Mouse (Mus musculus) hindbrain, postnatal 0 days (tissue): ENCODE measurements around the gene Ncaph2. TPM values are rescaled to one million over a fixed set of nuclear protein-coding genes. Genes with fewer than 3 reads are reported as not detected.

Source experiments
- ATAC-seq: fragments of 200-750 bp; cut with Nextera tagmentation; 2 replicates; pipeline ENCODE4 v1.8.0; 2017; ENCODE audit warnings: mild to moderate bottlenecking, moderate TSS enrichment, moderate library complexity
- DNase-seq: peaks from one replicate; pipeline ENCODE4 v3.0.0-alpha.2; 2015; ENCODE audit warnings: low spot score
- H3K27ac ChIP-seq: fragments of 300-500 bp; sonication (generic); 2 replicates; pipeline ENCODE4 v1.5.1; 2014; ENCODE audit warnings: mild to moderate bottlenecking
- H3K27me3 ChIP-seq: fragments of 300-500 bp; sonication (generic); 2 replicates; pipeline ENCODE4 v1.6.1; 2014; ENCODE audit warnings: low read length, mixed read lengths; ENCODE audit not compliant: insufficient read depth
- H3K36me3 ChIP-seq: fragments of 300-500 bp; sonication (generic); 2 replicates; pipeline ENCODE4 v1.6.1; 2014; ENCODE audit warnings: low read length, mixed read lengths; ENCODE audit not compliant: insufficient read depth
- H3K4me1 ChIP-seq: fragments of 300-500 bp; sonication (generic); 2 replicates; pipeline ENCODE4 v1.6.1; 2014; ENCODE audit warnings: antibody characterized with exemption, low read length, mixed read lengths; ENCODE audit not compliant: insufficient read depth
- H3K4me2 ChIP-seq: fragments of 300-500 bp; sonication (generic); 2 replicates; pipeline ENCODE4 v1.6.1; 2014; ENCODE audit warnings: low read depth, mild to moderate bottlenecking, low read length, moderate library complexity, mixed read lengths
- H3K4me3 ChIP-seq: fragments of 300-500 bp; sonication (generic); 2 replicates; pipeline ENCODE4 v1.5.1; 2014; ENCODE audit warnings: low read length
- H3K9ac ChIP-seq: fragments of 300-500 bp; sonication (generic); replicated peaks from 2 replicates; pipeline ENCODE4 v1.6.1; 2014; ENCODE audit warnings: mild to moderate bottlenecking, low read length, moderate library complexity, mixed read lengths
- H3K9me3 ChIP-seq: fragments of 300-500 bp; sonication (generic); 2 replicates; pipeline ENCODE4 v1.6.1; 2016; ENCODE audit warnings: low read length, mixed read lengths
- CTCF ChIP-seq: IDR thresholded peaks from 2 replicates; pipeline ENCODE4 v1.5.1; 2016; ENCODE audit warnings: antibody characterized with exemption, control low read depth, low read depth
- WGBS: fragments of 180-500 bp; shearing (Covaris S2); extraction: QIAGEN DNeasy Blood & Tissue Kit; methylation state at CpG from one replicate; pipeline ENCODE4 v1.1.7; 2014; 5-methylcytosine and 5-hydroxymethylcytosine counted together
- polyA plus RNA-seq: library from polyadenylated mRNA; unstranded; fragments of >200 nt; fragmentation: Nextera tagmentation; extraction: Ambion mirVana; gene quantifications from 2 replicates; pipeline ENCODE4 v1.2.1, GENCODE M21; 2015
- total RNA-seq: library from RNA; depleted of rRNA; stranded (reverse); fragments of >200 nt; gene quantifications from 2 replicates; pipeline ENCODE4 v1.2.3, GENCODE M21; 2014

The Ncaph2 gene
- total and polyA plus RNA-seq, 2 experiments from 2014 or later: 97.1 to 106 TPM

- peaks cover 24% of the 10 kb centered on the region for H3K27me3 ChIP-seq
- H3K4me1 ChIP-seq: peaks cover 9% of the 10 kb centered on the region; the same call in 1 of the 2 replicates
- no peak overlapping the region for H3K27ac ChIP-seq
- no peak overlapping the region for H3K4me2 ChIP-seq
- H3K4me3 ChIP-seq: no peak overlapping the region
- no peak for ATAC-seq
- no peaks in the 10 kb centered on the region for H3K36me3 ChIP-seq
- WGBS: 9% methylated on average over 18 of the region's 18 CpGs
- no peaks in the 10 kb centered on the region for H3K9me3 ChIP-seq
- no peak overlapping the region for H3K9ac ChIP-seq
- no peak for DNase-seq
- TF ChIP-seq CTCF: no peak
Observed at GRCm38 (mm10) chr15:89377362-89377761, 21.8 kb downstream of the Ncaph2 start.

GRCm38 (mm10) chr15:89377938-89378828 lies 22.7 kb downstream of the Ncaph2 start:
- Histone ChIP-seq H3K27ac (no peak overlapping the region), H3K9ac (peak overlapping the region; percentile 22; the same call in 1 of the 2 replicates), H3K4me2 (peak overlapping the region; percentile 57), H3K4me3 (peak overlapping the region; percentile 30), H3K4me1 (0 out of 2 replicates have a peak, but pooled peaks cover 9% of the 10 kb centered on the region), H3K27me3 (peaks cover 24% of the 10 kb centered on the region), H3K36me3 (no peaks in the 10 kb centered on the region), H3K9me3 (no peaks in the 10 kb centered on the region)
- WGBS: 13% methylated on average over 46 of the region's 46 CpGs
- TF ChIP-seq CTCF: no peak
- ATAC-seq (no peak), DNase-seq (no peak)

- DNase-seq: no peak
- no peak for TF ChIP-seq CTCF
- peaks cover 24% of the 10 kb centered on the region for H3K27me3 ChIP-seq
Observed at GRCm38 (mm10) chr15:89378831-89379401, 23.4 kb downstream of the Ncaph2 start, which contains the start of gene Odf3b. Gene Odf3b (minus strand): TSS chr15:89379282.

GRCm38 (mm10) chr15:89379429-89379828 lies 23.9 kb downstream of the Ncaph2 start:
- Histone ChIP-seq H3K27ac (no peak overlapping the region), H3K9ac (no peak overlapping the region), H3K4me1 (0 out of 2 replicates have a peak, but pooled peaks cover 9% of the 10 kb centered on the region), H3K36me3 (no peaks in the 10 kb centered on the region), H3K4me3 (peak overlapping the region; percentile 30), H3K9me3 (no peaks in the 10 kb centered on the region), H3K27me3 (peaks cover 24% of the 10 kb centered on the region), H3K4me2 (peak overlapping the region; percentile 57)
- WGBS: 15% methylated on average over 10 of the region's 10 CpGs
- no peak for TF ChIP-seq CTCF
- DNase-seq (no peak), ATAC-seq (no peak)

More at GRCm38 (mm10) chr15:89378831-89379401, 23.4 kb downstream of the Ncaph2 start, which contains the start of gene Odf3b:
- peak within 1 kb of the TSS; percentile 22; the same call in 1 of the 2 replicates for H3K9ac ChIP-seq
- no peaks in the 10 kb centered on the region for H3K36me3 ChIP-seq
- H3K27ac ChIP-seq: no peak within 1 kb of the TSS
- H3K9me3 ChIP-seq: no peaks in the 10 kb centered on the region
- ATAC-seq: no peak
- WGBS: 1% methylated on average over 32 of the region's 33 CpGs
- H3K4me3 ChIP-seq: peak within 1 kb of the TSS; percentile 30
- H3K4me1 ChIP-seq: 0 out of 2 replicates have a peak, but pooled peaks cover 9% of the 10 kb centered on the region
- H3K4me2 ChIP-seq: peak within 1 kb of the TSS; percentile 57

GRCm38 (mm10) chr15:89384617-89385016 lies 29.1 kb downstream of the Ncaph2 start, which contains the start of gene Klhdc7b:
Gene Klhdc7b (plus strand): TSS chr15:89384917.
- Histone ChIP-seq H3K27me3 (no peaks in the 10 kb centered on the region), H3K27ac (no peak within 1 kb of the TSS), H3K36me3 (no peaks in the 10 kb centered on the region), H3K4me2 (no peak within 1 kb of the TSS), H3K4me3 (no peak within 1 kb of the TSS), H3K4me1 (no peaks in the 10 kb centered on the region), H3K9me3 (no peaks in the 10 kb centered on the region), H3K9ac (no peak within 1 kb of the TSS)
- 90% methylated on average over 7 of the region's 7 CpGs for WGBS
- ATAC-seq: no peak
- TF ChIP-seq CTCF: no peak
- no peak for DNase-seq

- no peak overlapping the region for H3K4me2 ChIP-seq
- no peaks in the 10 kb centered on the region for H3K36me3 ChIP-seq
- no peak overlapping the region for H3K4me3 ChIP-seq
- no peak overlapping the region for H3K9ac ChIP-seq
- H3K9me3 ChIP-seq: no peaks in the 10 kb centered on the region
- no peak for TF ChIP-seq CTCF
- DNase-seq (no peak), ATAC-seq (no peak)
- H3K27ac ChIP-seq: no peak overlapping the region
- H3K27me3 ChIP-seq: no peaks in the 10 kb centered on the region
- H3K4me1 ChIP-seq: no peaks in the 10 kb centered on the region
- 43% methylated on average over 12 of the region's 12 CpGs for WGBS
Observed at GRCm38 (mm10) chr15:89387127-89387526, 31.6 kb downstream of the Ncaph2 start.
